In the genomic region with DNA sequence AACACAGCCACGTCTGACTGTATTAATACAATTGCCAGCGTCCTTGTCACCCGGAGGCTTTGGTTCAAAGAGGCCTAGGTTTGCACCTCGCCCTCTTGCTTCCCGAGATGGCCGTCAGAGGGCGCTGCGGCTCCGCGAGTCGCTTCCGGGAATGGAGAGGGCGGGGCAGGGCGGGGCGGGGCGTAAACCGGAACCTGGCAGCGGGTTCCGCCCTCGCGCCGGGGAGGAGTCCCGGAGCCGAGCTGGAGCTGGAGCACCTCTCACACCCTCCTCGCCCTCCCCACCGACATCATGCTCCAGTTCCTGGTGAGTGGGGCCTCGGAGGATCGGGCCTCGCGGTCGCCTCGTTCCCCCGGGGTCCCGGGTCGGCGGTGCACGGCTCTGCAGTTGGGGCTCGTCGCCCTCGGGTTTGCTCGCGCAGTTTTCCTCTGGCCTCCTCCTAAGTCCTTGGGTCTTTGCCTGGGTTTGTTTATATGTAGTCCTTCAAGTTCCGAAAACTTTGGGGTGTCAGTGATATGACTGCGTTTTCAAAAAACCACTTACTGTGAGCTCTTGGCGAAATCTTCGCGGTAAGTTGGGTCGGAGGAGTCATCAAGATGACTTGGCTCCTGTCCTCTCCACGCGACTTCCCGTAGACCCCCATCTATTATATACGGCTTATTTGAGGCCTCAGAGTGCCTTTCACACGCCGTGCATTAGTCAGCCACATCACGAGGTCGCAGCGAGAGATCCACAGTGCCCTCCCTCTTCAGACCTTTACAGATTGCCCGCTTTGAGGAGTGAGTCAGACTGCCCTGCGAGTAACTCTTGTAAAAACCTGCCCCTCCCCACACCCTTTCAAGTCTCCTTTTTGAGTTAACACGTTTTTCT, we compare ENCODE assay signal across 8 mouse cellular contexts. TPM values are rescaled to one million over a fixed set of nuclear protein-coding genes. Genes with fewer than 3 reads are reported as not detected.
A peak's percentile ranks its signal among the peaks of the same experiment; 100 is the strongest.
DNase-seq lines count a peak whose midpoint lies in the region; ATAC-seq lines count a peak whose summit lies in the region.

No protein-coding gene starts in this region.

- H3K9me3 ChIP-seq in hindbrain, embryonic 12.5 days (replicated peaks) = no peaks in the 10 kb centered on the region

- peak overlapping the region; percentile 60 for H3K4me2 ChIP-seq in hindbrain, embryonic 12.5 days (replicated peaks)

- H3K4me1 ChIP-seq in hindbrain, embryonic 12.5 days = peaks cover 27% of the 10 kb centered on the region

- under 1% methylated on average over 60 of the region's 60 CpGs for WGBS in hindbrain, embryonic 12.5 days

- H3K27me3 ChIP-seq in hindbrain, embryonic 12.5 days = no peaks in the 10 kb centered on the region

- no peaks in the 10 kb centered on the region for H3K36me3 ChIP-seq in hindbrain, embryonic 12.5 days

- ATAC-seq in hindbrain, embryonic 12.5 days (ENCODE audit: low FRiP score) = peak; percentile 92

- H3K4me3 ChIP-seq in hindbrain, embryonic 12.5 days = peak overlapping the region; percentile 57

- peak overlapping the region; percentile 67 for H3K27ac ChIP-seq in hindbrain, embryonic 12.5 days

- H3K9ac ChIP-seq in hindbrain, embryonic 12.5 days = peak overlapping the region; percentile 78

- DNase-seq in NIH3T3 (ENCODE audit: low read depth) = peak; percentile 97
- DNase-seq in cerebellum, adult 9-11 months = peak; percentile 87
- peak; percentile 69 to 82 for DNase-seq in frontal cortex, postnatal 10 days (ENCODE audit: low spot score in 2 of 2)
- DNase-seq in layer of hippocampus, postnatal 36 days = peak; percentile 81 to 84
- DNase-seq in lung, postnatal 36 days = peak; percentile 90
- DNase-seq in retina, postnatal 1 day = peak; percentile 93
- peak; percentile 82 to 87 for DNase-seq in urinary bladder, adult 18-20 months (ENCODE audit: low spot score in 2 of 2)

RNA-seq across cellular contexts. Expression of a gene that starts 55.2 kb away (rescaled TPM):
- polyA plus RNA-seq in hindbrain, embryonic 12.5 days (2016; fragmentation: Nextera tagmentation; extraction: Ambion mirVana) = 0.77 and 1.3 TPM in 2 replicates
- total RNA-seq in layer of hippocampus, postnatal 36 days (2021) = 1 to 10 TPM; 2.7 to 6.0 TPM

Comparison
In these comparisons a context has a peak if more than half of its experiments do, and no peak if none do; other contexts are left out.
1. Peak in every context shown above with its lines: DNase-seq, ATAC-seq, H3K4me3 ChIP-seq and H3K27ac ChIP-seq.